Mouse (Mus musculus) heart, embryonic 14.5 days (tissue): Measurements from ENCODE around the gene Alkbh2. TPM values are rescaled to one million over a fixed set of nuclear protein-coding genes. Genes with fewer than 3 reads are reported as not detected.

ENCODE experiments used
- ATAC-seq: fragments of 200-750 bp; cut with Nextera tagmentation; 2 replicates; pipeline ENCODE4 v1.8.0; 2017; ENCODE audit warnings: low read depth, moderate TSS enrichment; ENCODE audit not compliant: insufficient number of reproducible peaks, insufficient read depth, low FRiP score
- H3K27ac ChIP-seq, 2 experiments: fragments of 200-500 bp in 1 of 2; fragments of 300-500 bp in 1 of 2; sonication (generic) in 1 of 2; replicated peaks in 1 of 2; 2 replicates each; pipeline ENCODE4 v1.5.1; 2012 to 2014; ENCODE audit warnings: low read depth in 2 of 2, low read length in 2 of 2, control low read depth in 1 of 2, mild to moderate bottlenecking in 1 of 2, mixed read lengths in 1 of 2; ENCODE audit not compliant: control insufficient read depth in 1 of 2, insufficient read depth in 1 of 2
- H3K27me3 ChIP-seq: fragments of 300-500 bp; sonication (generic); 2 replicates; pipeline ENCODE4 v1.6.1; 2014; ENCODE audit warnings: mild to moderate bottlenecking, low read length, control low read depth; ENCODE audit not compliant: control insufficient read depth, insufficient read depth
- H3K36me3 ChIP-seq: fragments of 300-500 bp; sonication (generic); 2 replicates; pipeline ENCODE4 v1.6.1; 2014; ENCODE audit warnings: mild to moderate bottlenecking, control low read depth, low read length, mixed read lengths; ENCODE audit not compliant: control insufficient read depth, insufficient read depth
- H3K4me1 ChIP-seq, 2 experiments: fragments of 200-500 bp in 1 of 2; fragments of 300-500 bp in 1 of 2; sonication (generic) in 1 of 2; 2 replicates each; pipeline ENCODE4 v1.6.1; 2012 to 2014; ENCODE audit warnings: low read length in 2 of 2, control low read depth in 1 of 2, mixed read lengths in 1 of 2; ENCODE audit not compliant: control insufficient read depth in 2 of 2, insufficient read depth in 2 of 2
- H3K4me2 ChIP-seq: fragments of 300-500 bp; sonication (generic); 2 replicates; pipeline ENCODE4 v1.6.1; 2014; ENCODE audit warnings: mild to moderate bottlenecking, low read length
- H3K4me3 ChIP-seq, 2 experiments: fragments of 200-500 bp in 1 of 2; fragments of 300-500 bp in 1 of 2; sonication (generic) in 1 of 2; 2 replicates each; pipeline ENCODE4 v1.5.1; 2012 to 2014; ENCODE audit warnings: low read length in 2 of 2, mild to moderate bottlenecking in 2 of 2, control low read depth in 1 of 2, low read depth in 1 of 2, moderate library complexity in 1 of 2; ENCODE audit not compliant: control insufficient read depth in 1 of 2, insufficient read depth in 1 of 2
- H3K9ac ChIP-seq: fragments of 300-500 bp; sonication (generic); 2 replicates; pipeline ENCODE4 v1.6.1; 2014; ENCODE audit warnings: mild to moderate bottlenecking, low read length
- H3K9me3 ChIP-seq: fragments of 300-500 bp; sonication (generic); 2 replicates; pipeline ENCODE4 v1.6.1; 2016; ENCODE audit warnings: low read length, control low read depth; ENCODE audit not compliant: control insufficient read depth
- WGBS: fragments of 180-500 bp; shearing (Covaris S2); extraction: QIAGEN DNeasy Blood & Tissue Kit; methylation state at CpG from one replicate; pipeline ENCODE4 v1.1.7; 2014; 5-methylcytosine and 5-hydroxymethylcytosine counted together
- polyA plus RNA-seq: library from polyadenylated mRNA; unstranded; fragments of >200 nt; fragmentation: Nextera tagmentation; extraction: Ambion mirVana; gene quantifications from 2 replicates; pipeline ENCODE4 v1.2.1, GENCODE M21; 2014

Gene Alkbh2
- polyA plus RNA-seq, 1 experiment from 2014 or later, result 9.1 TPM

DNA sequence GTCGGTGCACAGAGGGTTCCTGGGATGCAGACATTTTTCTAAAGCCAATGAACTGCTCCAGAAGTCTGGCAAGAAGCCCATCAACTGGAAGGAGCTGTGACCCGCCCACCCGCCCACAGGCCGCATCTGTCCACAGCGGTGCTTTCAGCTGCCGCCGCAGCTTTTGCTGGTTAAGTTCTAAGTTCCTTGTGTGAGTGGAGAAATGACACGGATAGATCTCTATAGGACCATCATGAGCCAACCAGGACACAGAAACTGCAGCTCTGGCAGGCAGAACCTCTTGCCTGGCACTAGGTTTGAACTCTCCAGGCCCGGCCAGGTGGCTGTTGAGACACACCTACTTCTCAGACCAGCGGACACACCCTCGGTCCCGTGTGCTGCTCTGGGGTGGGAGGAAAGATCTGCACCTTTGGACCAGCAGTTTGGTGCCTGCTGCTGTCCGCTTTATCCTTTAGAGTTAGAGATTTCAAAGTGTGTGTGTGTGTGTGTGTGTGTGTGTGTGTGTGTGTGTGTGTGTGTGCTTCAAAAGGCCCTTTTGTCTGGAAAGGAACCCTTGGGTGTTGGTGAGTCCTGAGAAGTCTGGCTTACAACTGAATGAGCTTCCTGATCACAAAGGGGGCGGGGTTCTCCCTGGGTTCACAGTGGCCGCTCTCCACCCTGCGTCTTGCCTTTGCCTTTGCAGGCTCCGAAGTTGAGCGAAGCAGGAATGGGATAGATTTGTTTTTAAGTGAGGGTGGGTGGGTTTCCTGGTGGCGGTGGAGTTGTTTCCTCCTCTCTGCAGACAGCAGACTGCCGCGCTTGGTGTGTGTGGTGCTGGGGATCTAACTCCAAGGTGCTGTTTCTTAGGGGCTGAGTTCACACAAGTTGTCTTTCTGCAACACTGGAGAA lies 10.5 kb upstream of the Alkbh2 start:
- Histone ChIP-seq H3K36me3 (peaks cover 21% of the 10 kb centered on the region), H3K9me3 (no peaks in the 10 kb centered on the region), H3K4me3 (no peak overlapping the region), H3K4me1 (peaks cover 35 to 52% of the 10 kb centered on the region in 2 experiments), H3K4me2 (peak overlapping the region; percentile 45), H3K27ac (peak overlapping the region; percentile 86 to 91), H3K27me3 (no peaks in the 10 kb centered on the region), H3K9ac (peak overlapping the region; percentile 38; the same call in 1 of the 2 replicates)
- WGBS, result 58% methylated on average over 21 of the region's 21 CpGs
- ATAC-seq, result no peak

DNA sequence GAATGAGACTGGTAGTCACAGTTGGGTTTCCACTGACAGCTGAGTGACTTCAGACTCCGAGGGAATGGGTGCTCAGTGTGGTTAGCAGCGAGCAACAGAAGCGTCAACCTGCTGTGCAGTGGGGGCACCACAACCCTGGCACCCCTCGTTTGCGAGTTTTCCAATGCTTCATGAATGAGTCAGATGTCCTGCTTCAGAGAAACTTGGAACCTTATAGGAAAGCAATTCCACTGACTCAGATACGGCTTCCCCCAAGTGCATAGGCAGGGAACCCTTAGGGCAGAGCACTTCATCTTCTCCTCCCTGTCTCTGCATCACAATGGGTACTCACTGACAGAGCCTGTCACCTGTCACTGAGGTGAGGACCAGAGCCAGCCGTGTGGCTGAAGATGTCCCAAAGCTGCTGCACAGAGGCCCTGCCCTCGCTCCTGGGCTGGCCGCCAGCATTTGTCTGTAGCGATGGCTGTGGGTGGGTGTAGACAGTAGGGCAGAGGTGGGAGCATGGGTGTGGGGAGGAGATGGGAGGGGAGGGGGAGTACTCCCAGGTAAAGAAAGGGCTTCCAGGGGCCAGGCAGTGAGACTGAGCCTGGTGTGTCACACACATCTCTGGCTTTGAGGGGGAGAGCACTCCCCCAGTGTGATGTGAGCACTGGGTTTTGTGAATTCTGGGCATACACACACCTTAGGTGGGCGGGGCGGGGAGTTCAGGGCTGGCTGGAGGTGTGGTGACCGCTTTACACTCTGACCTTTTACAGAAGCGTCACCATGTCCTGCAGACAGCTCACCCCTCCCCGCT lies 9.7 kb upstream of the Alkbh2 start:
- H3K9ac ChIP-seq, result no peak overlapping the region

DNA sequence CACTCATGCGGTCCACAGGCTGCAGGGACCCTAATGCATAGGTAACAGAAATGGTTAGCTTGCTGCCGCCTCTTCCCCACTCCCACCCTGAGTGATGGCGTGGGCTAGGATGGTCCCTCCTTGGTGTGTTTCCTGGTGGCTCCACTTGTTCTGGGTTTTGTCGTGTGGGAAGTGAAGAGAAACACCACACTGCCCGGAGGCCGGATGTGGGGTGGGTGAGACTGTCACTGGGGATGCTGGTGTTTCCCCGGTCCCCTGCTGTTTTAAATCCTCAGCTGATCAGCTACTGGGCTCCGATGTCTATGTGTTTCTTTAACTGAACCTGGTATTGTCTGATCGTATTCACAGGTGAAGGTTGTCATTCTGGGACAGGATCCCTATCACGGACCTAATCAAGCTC lies 7.5 kb upstream of the Alkbh2 start:
- Histone ChIP-seq H3K4me2 (no peak overlapping the region), H3K27ac (no peak overlapping the region), H3K9me3 (no peaks in the 10 kb centered on the region), H3K9ac (no peak overlapping the region), H3K36me3 (peaks cover 24% of the 10 kb centered on the region), H3K4me3 (no peak overlapping the region), H3K4me1 (peaks cover 41 to 67% of the 10 kb centered on the region in 2 experiments), H3K27me3 (no peaks in the 10 kb centered on the region)
- no peak for ATAC-seq
- WGBS, result 89% methylated on average over 10 of the region's 10 CpGs

More for the DNA sequence above, 9.7 kb upstream of the Alkbh2 start:
- no peaks in the 10 kb centered on the region for H3K27me3 ChIP-seq
- H3K36me3 ChIP-seq, result peaks cover 24% of the 10 kb centered on the region
- peaks cover 36 to 53% of the 10 kb centered on the region in 2 experiments for H3K4me1 ChIP-seq
- no peak for ATAC-seq
- no peaks in the 10 kb centered on the region for H3K9me3 ChIP-seq
- H3K4me3 ChIP-seq, result no peak overlapping the region
- no peak overlapping the region for H3K4me2 ChIP-seq
- peak overlapping the region in 1 of 2 experiments; percentile 91; a peak in 2 of 4 replicates for H3K27ac ChIP-seq
- 61% methylated on average over 15 of the region's 15 CpGs for WGBS

DNA sequence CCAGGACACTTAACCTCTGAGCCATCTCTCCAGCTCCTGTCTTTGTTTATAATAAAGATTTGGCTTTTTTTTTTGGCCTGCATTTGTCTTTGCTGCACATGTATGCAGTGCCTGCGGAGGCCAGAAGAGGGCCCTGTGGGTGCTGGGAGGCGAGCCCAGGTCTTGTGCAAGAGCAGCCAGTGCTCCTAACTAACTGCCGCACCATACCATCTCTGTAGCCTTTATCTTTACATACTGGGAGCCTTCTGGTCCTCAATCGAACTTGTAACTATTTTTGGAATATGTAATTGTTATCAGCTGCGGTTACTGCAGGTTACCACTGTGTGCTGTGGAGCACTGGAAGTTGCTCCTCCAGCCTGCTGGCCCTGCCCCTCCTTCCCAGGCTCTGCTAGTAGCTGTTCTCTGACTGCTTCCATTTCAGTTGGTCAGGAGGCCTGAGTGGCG lies 6.1 kb upstream of the Alkbh2 start:
- Histone ChIP-seq H3K36me3 (peaks cover 24% of the 10 kb centered on the region), H3K9me3 (no peaks in the 10 kb centered on the region), H3K9ac (peak overlapping the region; percentile 55; the same call in 1 of the 2 replicates), H3K4me2 (peak overlapping the region; percentile 32), H3K27ac (peak overlapping the region; percentile 73 to 80), H3K4me1 (peaks cover 34 to 60% of the 10 kb centered on the region in 2 experiments), H3K27me3 (no peaks in the 10 kb centered on the region), H3K4me3 (no peak overlapping the region)
- 30% methylated on average over 6 of the region's 6 CpGs for WGBS
- no peak for ATAC-seq

DNA sequence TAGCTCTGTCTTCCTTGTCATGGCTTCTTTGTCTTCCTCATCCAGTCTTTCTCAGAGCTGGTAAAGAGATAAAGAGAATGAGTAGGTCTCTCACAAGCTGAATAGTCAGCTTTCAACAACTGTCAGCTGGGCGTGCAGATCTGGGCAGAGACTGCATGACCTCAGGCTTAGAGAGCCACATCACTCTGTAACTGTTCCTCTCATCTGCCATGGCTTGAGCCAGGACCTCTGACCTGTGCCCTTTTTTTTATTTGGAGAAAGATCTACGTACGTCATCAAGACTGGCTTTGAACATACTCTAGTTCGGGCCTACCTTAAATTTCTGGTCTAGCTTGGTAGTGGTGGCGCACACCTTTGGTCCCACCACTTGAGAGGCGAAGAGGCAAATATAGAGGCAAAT lies 4.8 kb upstream of the Alkbh2 start:
- Histone ChIP-seq H3K9me3 (no peaks in the 10 kb centered on the region), H3K36me3 (peaks cover 24% of the 10 kb centered on the region), H3K27ac (no peak overlapping the region), H3K9ac (peak overlapping the region; percentile 45; the same call in 1 of the 2 replicates), H3K27me3 (no peaks in the 10 kb centered on the region), H3K4me2 (peak overlapping the region; percentile 99; the same call in 1 of the 2 replicates), H3K4me3 (no peak overlapping the region), H3K4me1 (peaks cover 22 to 48% of the 10 kb centered on the region in 2 experiments)
- no peak for ATAC-seq
- 87% methylated on average over 6 of the region's 6 CpGs for WGBS

DNA sequence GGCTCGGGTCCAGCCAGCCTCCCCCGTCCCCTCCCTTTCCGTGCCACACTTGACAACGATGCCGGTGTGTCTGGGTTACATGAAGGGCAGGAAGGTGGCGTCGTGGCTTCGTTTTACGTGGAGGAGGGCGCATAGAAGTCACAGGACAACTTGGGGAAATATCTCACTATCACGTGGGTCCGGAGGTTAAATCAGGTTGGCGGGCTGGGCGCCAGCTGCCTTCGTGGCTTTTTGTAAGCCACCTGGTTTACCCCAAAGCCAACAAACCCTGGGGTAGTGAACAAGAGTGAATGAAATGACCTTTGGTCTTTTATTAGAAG lies 3.5 kb upstream of the Alkbh2 start:
- peak overlapping the region; percentile 99 for H3K4me2 ChIP-seq
- no peak for ATAC-seq
- 0% methylated on average over 15 of the region's 15 CpGs for WGBS

DNA sequence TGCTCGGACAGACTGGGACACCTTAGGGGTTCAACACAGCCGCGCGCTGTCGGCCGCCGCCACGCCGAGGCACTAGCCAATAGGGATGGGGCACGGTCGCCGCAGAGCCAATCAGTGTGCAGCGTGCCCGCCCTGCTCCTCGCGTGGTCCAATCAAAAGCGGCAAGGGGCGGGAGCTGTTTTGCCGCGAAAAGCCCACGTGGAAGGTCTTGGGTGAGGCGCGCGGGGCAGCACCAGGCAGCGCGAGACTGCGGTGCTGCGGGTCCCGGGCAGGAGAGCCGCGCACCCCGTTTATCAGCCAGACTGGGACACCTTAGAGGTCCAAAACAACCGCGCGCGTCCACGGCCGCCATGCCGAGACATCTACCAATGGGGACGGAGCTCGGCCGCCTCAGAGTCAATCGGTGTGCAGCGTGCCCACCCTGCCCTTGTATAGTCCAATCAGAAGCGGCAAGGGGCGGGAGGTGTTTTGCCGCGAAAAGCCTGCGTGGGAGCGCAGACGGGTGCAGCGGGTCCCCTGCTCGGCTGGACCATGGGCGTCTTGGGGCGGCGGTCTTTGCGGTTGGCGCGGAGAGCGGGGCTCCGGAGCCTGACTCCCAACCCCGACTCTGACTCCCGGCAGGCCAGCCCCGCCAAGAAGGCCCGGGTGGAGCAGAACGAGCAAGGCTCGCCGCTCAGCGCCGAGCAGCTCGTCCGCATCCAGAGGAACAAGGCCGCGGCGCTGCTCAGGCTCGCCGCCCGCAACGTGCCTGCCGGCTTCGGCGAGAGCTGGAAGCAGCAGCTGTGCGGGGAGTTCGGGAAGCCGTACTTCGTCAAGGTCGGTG lies 2.9 kb upstream of the Alkbh2 start:
- Histone ChIP-seq H3K27ac (peak overlapping the region; percentile 79 to 89), H3K27me3 (no peaks in the 10 kb centered on the region), H3K36me3 (peaks cover 7% of the 10 kb centered on the region), H3K4me2 (peak overlapping the region; percentile 99), H3K9me3 (no peaks in the 10 kb centered on the region), H3K4me1 (peaks cover 21 to 44% of the 10 kb centered on the region in 2 experiments), H3K4me3 (peak overlapping the region; percentile 64 to 85), H3K9ac (peak overlapping the region; percentile 78)
- ATAC-seq, result peak; percentile 92
- under 1% methylated on average over 87 of the region's 87 CpGs for WGBS

More for the DNA sequence above, 3.5 kb upstream of the Alkbh2 start:
- Histone ChIP-seq H3K9ac (peak overlapping the region; percentile 78), H3K36me3 (peaks cover 11% of the 10 kb centered on the region), H3K27ac (peak overlapping the region; percentile 79 to 89), H3K4me1 (peaks cover 21 to 44% of the 10 kb centered on the region in 2 experiments), H3K4me3 (peak overlapping the region; percentile 64 to 85), H3K9me3 (no peaks in the 10 kb centered on the region), H3K27me3 (no peaks in the 10 kb centered on the region)
